Mouse (Mus musculus) bone marrow, adult 2 months (tissue): ENCODE measurements around the gene Actb.

Source experiments
- CTCF ChIP-seq: fragments of 200-500 bp; IDR thresholded peaks from 2 replicates; pipeline ENCODE4 v1.5.1; 2011; ENCODE audit warnings: low read length, control low read depth; ENCODE audit not compliant: control insufficient read depth, insufficient read depth
- POLR2A ChIP-seq: fragments of 200-500 bp; IDR thresholded peaks from 2 replicates; pipeline ENCODE4 v1.6.1; 2011; ENCODE audit warnings: low read depth, mild to moderate bottlenecking, control low read depth, low read length, borderline replicate concordance; ENCODE audit not compliant: control insufficient read depth

GRCm38 (mm10) chr5:142881936-142882335 is 24.6 kb downstream of the Actb start:
- TF ChIP-seq POLR2A = no peak
- TF ChIP-seq CTCF = no peak
